Mouse (Mus musculus) granulocyte monocyte progenitor cell, adult 5-6 weeks (primary cell): ENCODE data around the gene Cerkl. TPM values are rescaled to one million over a fixed set of nuclear protein-coding genes. Genes with fewer than 3 reads are reported as not detected.

Source experiments
- ATAC-seq: replicated peaks from 2 replicates; pipeline ENCODE4 v1.8.0; 2016; ENCODE audit warnings: mild to moderate bottlenecking, moderate TSS enrichment, inconsistent platforms; ENCODE audit not compliant: poor library complexity, severe bottlenecking
- total RNA-seq, 2 experiments: library from RNA; stranded (forward) in 1 of 2; stranded (reverse) in 1 of 2; fragments of 200-712, 200-1000 nt in 1 of 2; fragments of >200 nt in 1 of 2; fragmentation: Nextera tagmentation in 1 of 2; gene quantifications; 2 replicates each; pipeline ENCODE4 v1.2.3; 2014 to 2017

Gene Cerkl
- total RNA-seq (2014; fragmentation: Nextera tagmentation) (6.8 and 11.2 TPM in 2 replicates), total RNA-seq (2017) (7.1 and 10.4 TPM in 2 replicates)

- peak; percentile 30 for ATAC-seq
These were observed at the start of gene Cerkl, which contains the start of gene Neurod1 for GRCm38 (mm10) chr2:79456575-79457349. TSS of gene Cerkl (minus strand) at chr2:79456785. TSS of gene Neurod1 (minus strand) at chr2:79456751.

- peak; percentile 90 for ATAC-seq
These were observed 42.6 kb upstream of the Cerkl start for GRCm38 (mm10) chr2:79498990-79499755.

GRCm38 (mm10) chr2:79485127-79485526 lies 28.5 kb upstream of the Cerkl start:
- no peak for ATAC-seq

DNA sequence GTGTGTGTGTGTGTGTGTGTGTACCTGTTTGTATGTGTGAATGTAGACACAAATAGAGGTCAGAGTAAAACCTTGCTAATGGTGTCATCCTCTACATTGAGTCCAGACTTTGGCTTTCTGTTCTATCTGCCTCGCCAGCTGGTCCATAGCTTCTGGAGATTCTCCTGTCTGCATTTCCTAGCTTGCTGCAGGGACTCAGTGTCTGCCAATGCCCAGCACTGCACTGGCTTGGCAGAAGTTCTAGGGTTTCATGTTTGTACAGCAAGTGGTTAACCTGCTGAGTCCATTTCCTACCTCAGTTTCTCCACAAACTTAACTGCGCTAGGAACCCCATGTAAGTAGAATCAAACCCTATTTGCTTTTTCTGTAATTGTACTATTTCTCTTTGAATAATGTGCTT lies 25.9 kb upstream of the Cerkl start:
- ATAC-seq = no peak

GRCm38 (mm10) chr2:79462411-79462810 lies 5.8 kb upstream of the Cerkl start:
- ATAC-seq = no peak

- ATAC-seq = no peak
These were observed 5.3 kb upstream of the Cerkl start for GRCm38 (mm10) chr2:79461861-79462260.

GRCm38 (mm10) chr2:79460586-79460985 lies 4.0 kb upstream of the Cerkl start:
- ATAC-seq = no peak

DNA sequence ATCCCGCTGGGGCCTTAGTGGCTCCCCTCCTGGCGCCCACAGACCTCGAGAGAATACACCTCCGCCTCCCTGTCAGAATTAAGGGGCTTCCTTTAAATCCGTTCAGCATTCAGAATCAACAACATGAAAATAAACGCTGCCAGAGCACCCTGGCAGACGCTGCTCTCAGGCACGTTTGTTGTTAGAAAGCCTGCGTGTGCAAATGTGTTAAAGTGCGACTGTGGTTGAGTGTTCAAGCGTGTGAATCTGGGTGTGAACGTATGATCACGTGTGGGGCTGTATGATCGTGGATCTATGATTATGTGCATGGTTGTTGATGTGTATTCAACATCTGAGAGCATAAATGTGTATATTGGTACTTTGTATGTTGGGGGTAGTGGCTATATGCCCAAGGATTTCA lies 3.5 kb upstream of the Cerkl start:
- no peak for ATAC-seq

DNA sequence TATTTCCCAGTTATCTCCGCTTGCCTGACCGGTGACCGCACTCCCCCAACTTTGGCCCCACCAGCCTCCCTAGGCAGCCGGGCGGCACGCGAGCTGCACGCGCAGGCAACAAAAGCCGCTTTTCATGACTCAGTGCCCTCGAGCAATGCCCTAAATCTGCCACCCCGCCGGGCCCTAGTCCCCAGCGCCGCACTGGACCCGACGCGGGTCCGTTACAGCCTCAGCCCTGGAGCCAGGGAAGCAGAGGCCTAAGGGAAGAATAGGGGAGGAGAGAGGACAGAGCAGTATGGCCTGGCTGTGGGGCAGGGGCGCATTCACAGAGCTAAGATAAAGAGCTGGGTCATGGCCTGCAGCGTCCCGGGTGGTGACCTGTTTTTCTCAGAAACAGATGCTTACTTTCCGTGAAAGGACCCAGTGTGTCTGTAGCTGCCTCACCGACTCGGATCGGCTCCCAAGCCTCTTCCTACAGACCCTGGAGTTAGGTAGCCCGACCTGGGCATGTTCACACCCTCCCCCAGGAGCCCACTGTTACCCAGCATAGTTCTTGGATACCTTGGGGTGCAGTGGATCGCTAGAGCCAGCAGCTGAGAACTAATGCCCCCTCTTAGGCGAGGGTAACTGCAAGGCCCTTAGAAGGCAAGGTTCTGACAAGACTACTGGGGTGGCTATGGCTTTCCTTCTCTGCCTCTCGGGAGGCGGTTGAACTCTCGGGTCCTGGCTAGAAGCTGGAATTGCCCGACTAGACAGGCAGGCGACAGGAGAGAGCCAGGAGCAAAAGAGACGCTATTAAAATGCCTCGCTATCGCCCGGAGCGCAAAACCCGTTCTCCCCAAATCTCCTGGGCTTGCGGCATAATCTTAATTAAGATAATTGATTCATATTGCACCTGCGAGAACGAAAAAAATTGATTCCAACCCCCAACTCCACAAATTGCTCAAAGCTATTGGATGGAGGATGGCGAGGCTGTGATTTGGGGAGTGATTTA lies 2.8 kb upstream of the Cerkl start:
- no peak for ATAC-seq

GRCm38 (mm10) chr2:79457932-79458331 lies 1.3 kb upstream of the Cerkl start:
- ATAC-seq = no peak

DNA sequence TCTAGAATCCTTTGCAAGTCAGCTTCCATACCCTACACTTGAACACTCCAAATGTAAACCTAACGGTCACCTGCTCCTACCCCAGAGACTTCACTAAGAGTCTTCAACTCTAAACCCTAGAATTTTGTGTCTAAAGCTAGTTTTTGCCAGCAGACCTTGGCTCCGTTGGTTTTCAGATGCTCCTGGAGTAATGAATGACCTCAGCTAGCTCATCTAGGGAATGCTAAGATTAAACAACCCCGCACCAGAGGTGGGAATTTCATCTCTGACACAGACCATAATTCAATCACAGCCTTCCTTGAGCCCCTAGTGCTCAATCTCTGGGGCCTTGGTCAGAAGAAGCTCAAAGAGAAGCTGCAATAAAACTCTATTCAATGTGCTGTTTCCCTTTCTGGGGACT lies 849 bp upstream of the Cerkl start:
- no peak for ATAC-seq

GRCm38 (mm10) chr2:79455646-79456045 lies 939 bp downstream of the Cerkl start:
- no peak for ATAC-seq

DNA sequence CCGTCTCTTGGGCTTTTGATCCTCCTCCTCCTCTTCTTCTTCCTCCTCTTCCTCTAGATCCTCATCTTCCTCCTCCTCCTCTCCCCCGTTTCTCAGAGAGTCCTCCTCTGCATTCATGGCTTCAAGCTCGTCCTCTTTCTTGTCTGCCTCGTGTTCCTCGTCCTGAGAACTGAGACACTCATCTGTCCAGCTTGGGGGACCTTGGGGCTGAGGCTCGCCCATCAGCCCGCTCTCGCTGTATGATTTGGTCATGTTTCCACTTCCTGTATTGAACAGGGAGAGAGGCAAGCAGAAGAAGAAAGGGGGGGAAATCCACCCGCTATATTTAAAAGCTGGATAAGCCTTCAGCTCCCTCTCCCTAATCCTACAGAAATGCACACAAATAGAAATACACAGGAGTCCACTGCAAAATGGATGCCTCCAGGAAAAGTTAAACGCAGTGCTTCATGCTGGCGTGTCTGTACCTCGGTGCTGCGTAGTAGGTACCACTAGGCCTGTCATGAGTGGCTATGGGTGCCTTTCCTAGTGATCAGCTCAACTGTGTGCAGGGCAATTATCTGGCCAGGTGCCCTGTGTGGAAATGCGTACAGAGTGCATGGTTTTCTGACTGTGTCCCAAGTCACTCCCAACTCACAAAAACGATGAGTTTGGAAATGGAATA lies 1.7 kb downstream of the Cerkl start:
- no peak for ATAC-seq

GRCm38 (mm10) chr2:79453901-79454781 lies 2.4 kb downstream of the Cerkl start:
- peak; percentile 95 for ATAC-seq

- ATAC-seq = no peak
These were observed 5.1 kb downstream of the Cerkl start for GRCm38 (mm10) chr2:79451438-79451837.

DNA sequence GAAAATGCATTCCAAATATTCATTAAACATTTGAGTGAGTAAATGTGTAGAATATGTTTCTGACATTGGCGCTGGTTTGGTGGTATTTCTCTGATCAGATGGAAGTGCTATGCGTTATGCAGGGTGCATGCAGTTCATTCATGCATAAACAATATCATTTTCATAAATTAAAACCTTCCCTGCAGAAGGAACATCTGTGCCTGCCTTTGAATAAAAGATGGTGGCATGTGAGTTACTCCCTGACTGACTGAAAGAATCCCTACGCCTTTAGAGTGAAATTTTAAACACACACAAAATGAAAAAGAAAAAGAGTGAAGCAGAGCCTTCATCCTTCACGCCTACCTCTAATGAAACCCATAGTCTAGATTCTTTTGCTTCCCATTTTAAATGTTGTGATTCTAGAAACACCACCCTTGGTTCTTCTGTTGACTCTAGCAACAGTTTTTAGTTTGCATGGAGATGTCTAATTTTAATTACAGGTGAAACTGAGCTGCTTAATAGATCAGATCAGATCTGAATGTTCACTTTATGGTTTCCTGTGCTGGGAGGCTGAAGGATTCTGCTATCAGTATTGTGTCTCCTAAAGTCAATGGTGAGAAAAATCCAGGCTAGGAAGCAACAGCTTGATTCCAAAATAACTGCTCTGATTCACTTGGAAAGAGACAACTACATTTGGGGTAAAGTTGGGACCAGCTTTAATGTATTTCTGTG lies 5.7 kb downstream of the Cerkl start:
- ATAC-seq = no peak

DNA sequence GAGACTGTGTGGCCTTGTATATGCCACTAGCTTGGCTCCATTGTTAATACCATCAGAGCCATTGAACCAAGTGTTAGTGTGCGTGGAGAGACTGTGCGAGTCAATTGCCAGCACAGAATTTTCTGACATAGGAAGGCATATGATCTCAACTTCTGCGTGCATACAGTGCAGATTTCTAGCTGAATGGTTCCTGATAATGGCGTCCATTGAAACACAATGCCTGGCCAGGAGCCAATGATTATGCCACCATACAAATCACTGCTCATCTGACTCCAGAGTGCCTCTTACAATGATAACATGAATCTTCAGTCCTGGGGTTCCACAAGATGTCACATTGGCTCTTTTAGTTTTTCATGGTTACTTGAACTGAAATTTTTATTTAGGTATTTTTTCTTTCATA lies 7.2 kb downstream of the Cerkl start:
- no peak for ATAC-seq

GRCm38 (mm10) chr2:79447198-79447597 lies 9.4 kb downstream of the Cerkl start:
- peak; percentile 82 for ATAC-seq
